Mouse (Mus musculus): ENCODE results near the gene Mob2.

Mob2 gene

DNA sequence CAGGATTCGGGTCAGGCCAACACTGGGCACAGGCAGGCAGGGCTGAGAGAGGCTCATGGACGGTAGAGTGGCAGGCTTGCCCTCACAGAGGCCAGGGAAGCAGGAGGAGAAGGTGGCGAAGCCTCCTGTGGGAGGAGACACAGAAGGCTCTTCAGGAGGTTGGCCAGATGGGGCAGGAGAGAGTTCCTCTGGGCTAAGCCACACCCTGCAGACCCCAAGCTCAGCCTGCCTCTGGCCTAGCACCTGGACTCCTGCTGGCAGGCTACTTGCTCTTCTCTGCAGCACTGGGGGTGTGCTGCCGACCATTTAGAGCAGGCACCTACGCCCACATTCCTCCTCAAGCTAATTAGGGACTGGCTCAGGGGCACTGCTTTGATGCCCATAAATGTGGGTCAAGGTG is 23.5 kb upstream of the Mob2 start:
- no peak for TF ChIP-seq GATA4 (IDR thresholded peaks at IDR 0.05; ENCODE audit: insufficient replicate concordance, low read length)

DNA sequence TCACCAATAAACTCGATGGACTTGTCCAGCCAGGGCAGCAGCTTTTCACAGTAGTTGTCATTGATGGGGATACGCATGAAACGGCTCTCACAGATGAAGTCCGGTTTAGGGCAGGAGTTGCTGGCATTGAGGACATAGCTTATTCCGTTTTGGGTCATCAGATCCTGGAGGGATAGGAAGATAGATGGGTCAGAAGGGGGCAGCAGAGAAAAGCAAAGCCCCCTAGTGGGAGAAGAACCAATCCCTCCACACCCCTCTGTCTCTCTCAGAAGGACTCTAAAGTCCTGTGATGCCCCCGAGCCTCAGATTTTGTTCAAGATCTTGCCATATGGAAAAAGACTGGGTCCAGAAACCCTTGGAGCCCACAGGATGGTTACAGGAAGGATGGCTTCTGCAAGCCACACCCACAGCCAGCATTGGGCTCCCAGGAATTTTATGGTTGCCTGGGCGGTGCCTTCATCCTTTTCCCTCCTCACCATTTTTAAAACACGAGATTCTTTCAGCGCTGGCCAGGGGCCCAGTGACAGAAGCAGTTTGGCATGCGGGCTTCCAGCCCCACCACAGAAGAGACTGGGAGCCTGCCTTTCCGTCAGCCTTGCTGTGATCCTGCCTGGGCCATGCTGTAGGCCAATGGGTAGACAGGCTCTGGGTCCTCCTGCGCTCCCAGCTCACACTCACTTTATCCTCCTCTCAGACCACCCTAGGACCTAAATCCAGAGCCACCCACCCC is 22.9 kb upstream of the Mob2 start:
- TF ChIP-seq GATA4 (IDR thresholded peaks at IDR 0.05; ENCODE audit: insufficient replicate concordance, low read length): no peak

- no peak for TF ChIP-seq GATA4 (IDR thresholded peaks at IDR 0.05; ENCODE audit: insufficient replicate concordance, low read length)
Observed at GRCm38 (mm10) chr7:142082607-142083006, 21.7 kb upstream of the Mob2 start.

DNA sequence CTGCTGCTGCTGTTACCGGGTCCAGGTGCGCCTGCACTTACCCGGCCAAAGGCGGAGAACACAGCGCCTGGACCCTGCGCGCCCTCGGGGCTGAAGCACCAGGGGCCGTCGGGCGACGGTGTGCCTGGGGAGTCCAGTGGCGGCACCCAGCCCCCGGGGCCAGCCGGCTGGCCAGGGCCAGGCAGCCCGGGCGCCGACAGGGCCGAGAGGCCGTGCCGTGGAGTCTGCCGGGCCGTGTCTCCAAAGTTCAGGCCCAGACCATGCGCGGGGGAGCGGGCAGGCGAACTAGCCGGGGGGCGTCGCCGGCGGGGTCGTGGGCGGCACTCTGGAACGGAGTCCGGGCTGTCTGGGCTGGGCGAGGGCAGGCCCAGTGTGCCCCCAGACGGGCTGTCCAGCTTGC is 21.3 kb upstream of the Mob2 start:
- TF ChIP-seq GATA4 (IDR thresholded peaks at IDR 0.05; ENCODE audit: insufficient replicate concordance, low read length): no peak

- no peak for TF ChIP-seq GATA4 (IDR thresholded peaks at IDR 0.05; ENCODE audit: insufficient replicate concordance, low read length)
Observed at GRCm38 (mm10) chr7:142081736-142082135, 20.9 kb upstream of the Mob2 start.

DNA sequence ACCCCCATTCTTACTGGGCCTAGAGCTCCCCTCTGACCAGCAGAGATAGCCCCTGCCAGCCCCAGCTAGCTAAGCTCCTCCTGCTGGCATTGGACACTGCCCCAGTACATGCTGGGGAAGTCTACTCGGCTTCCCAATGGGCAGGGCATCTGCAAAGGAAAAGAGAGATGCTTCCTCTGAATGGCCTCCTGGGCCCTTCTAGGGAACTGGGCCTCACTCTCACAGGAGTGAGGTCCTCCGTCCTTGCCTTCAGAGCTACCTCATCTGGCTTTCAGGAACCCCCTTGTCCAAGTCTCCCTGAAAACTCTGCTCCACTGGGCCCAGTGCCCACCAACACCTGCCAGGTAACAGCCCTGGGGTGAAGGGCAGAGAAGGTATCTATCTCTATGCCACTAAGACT is 20.0 kb upstream of the Mob2 start:
- TF ChIP-seq GATA4 (IDR thresholded peaks at IDR 0.05; ENCODE audit: insufficient replicate concordance, low read length): no peak

DNA sequence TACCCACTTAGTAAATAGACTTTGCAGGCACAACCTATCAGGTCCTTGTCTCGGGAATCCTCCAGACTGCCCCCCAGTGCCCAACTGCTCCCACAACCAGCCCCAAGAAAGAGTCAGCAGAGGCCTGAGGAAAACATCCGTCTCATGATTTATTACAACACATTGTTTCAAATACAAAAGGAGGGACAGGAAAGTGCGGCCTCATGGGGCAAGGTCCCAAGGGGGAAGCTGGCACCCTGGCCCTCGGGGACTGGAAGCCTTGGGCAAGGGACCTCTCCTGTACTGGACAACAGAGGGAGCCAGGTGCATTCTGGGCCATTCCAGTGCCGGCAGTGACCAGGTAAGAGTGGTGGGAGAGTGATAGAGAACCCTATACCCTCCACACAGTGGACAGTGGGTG is 18.5 kb upstream of the Mob2 start:
- no peak for TF ChIP-seq GATA4 (IDR thresholded peaks at IDR 0.05; ENCODE audit: insufficient replicate concordance, low read length)

DNA sequence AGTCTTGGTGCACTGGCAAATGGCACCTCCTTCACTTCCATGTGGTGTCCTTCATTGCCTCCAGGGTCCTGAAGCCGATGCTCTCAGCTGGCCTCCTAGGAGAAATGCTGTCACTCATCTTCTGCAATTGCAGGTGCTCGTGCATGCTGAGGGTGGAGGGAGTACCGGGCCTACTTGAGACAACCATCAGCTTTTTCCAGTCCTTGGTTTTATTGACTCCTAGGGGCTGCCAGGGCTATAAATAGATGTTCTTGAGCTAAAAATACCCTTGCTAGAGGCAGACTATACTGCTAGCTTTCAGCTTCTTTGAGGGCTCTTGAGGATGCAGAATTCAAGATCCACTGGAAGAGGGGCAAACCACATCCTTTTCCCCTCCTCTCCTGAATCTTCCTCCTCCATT is 16.3 kb upstream of the Mob2 start:
- TF ChIP-seq GATA4 (IDR thresholded peaks at IDR 0.05; ENCODE audit: insufficient replicate concordance, low read length): no peak

GRCm38 (mm10) chr7:142074146-142074886 is 13.5 kb upstream of the Mob2 start:
- no peak for TF ChIP-seq GATA4 (IDR thresholded peaks at IDR 0.05; ENCODE audit: insufficient replicate concordance, low read length)

DNA sequence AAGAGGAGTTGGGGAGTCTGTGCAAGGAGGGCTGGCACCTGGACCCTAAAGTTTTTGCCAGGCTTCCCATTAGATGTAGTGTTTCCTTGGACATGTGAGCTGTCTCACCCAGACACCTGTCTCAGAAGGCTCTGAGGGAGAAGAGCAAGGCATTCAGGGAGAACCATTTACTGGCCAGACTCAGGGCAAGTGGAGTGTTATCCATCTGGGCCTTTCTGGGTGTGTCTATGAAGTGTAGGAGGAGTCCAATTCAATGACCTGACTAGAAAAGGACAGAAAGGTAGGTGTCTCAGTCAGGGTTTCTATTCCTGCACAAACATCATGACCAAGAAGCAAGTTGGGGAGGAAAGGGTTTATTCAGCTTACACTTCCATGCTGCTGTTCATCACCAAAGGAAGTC is 10.9 kb upstream of the Mob2 start:
- TF ChIP-seq GATA4 (IDR thresholded peaks at IDR 0.05; ENCODE audit: insufficient replicate concordance, low read length): no peak

DNA sequence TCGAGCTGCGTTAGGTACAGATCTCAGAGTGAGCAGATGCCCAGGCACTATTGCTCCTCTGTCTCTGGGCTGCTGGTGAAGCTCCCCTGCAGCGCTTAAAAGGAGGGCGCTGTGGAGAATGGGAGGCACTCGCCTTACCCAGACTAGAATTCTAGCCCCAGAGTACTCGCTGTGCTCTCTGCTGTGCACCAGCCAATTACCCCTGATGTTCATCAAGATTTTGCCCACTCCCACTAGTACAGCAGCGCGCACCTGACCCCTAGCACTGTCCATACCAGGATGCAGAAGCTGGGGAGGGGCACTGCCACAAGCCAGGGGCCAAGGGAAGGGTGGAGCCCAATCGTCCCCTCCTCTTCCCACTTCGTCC is 10.3 kb upstream of the Mob2 start:
- TF ChIP-seq GATA4 (IDR thresholded peaks at IDR 0.05; ENCODE audit: insufficient replicate concordance, low read length): no peak

GRCm38 (mm10) chr7:142070458-142071211 is 9.8 kb upstream of the Mob2 start:
- TF ChIP-seq GATA4 (IDR thresholded peaks at IDR 0.05; ENCODE audit: insufficient replicate concordance, low read length): no peak

GRCm38 (mm10) chr7:142068429-142068828 is 7.6 kb upstream of the Mob2 start:
- TF ChIP-seq GATA4 (IDR thresholded peaks at IDR 0.05; ENCODE audit: insufficient replicate concordance, low read length): no peak

GRCm38 (mm10) chr7:142060185-142060930 is 507 bp downstream of the Mob2 start:
- TF ChIP-seq GATA4 (IDR thresholded peaks at IDR 0.05; ENCODE audit: insufficient replicate concordance, low read length): no peak

GRCm38 (mm10) chr7:142059024-142059423 is 1.8 kb downstream of the Mob2 start:
- no peak for TF ChIP-seq GATA4 (IDR thresholded peaks at IDR 0.05; ENCODE audit: insufficient replicate concordance, low read length)

Measured in liver, adult (tissue).